In genomic region chr2:94336336-94336735, GRCm38 (mm10) we compare ENCODE assay signal across 18 mouse cellular contexts.
A peak's percentile ranks its signal among the peaks of the same experiment; 100 is the strongest.
DNase-seq lines count a peak whose midpoint lies in the region; ATAC-seq and TF ChIP-seq lines count a peak whose summit lies in the region.
"Had no signal": no experiment of that assay in that cellular context is flagged by ENCODE, and none has a peak within 500 bp of the region (broad histone marks: within the 10 kb centered on the region; RNA-seq: fewer than 3 reads in every experiment).

No protein-coding gene starts in this region.

- DNase-seq in forebrain, postnatal 0 days = peak; percentile 80
- peak; percentile 44 to 88 for DNase-seq in frontal cortex, postnatal 36 days (ENCODE audit: low spot score in 2 of 2)
- peak; percentile 56 to 68 for DNase-seq in layer of hippocampus, postnatal 36 days
- DNase-seq in right cerebral cortex, postnatal 25 days = peak; percentile 64
- no peak for DNase-seq in embryo, embryonic 10.5 days (ENCODE audit: low spot score)
- no peak for DNase-seq in thymus, postnatal 4 days
- no peak for DNase-seq in embryo, embryonic 9.5 days (ENCODE audit: extremely low spot score)
- DNase-seq: adrenal gland, adult 8-10 months; cerebellum, postnatal 14 days; lung, adult 18-20 months; midbrain, embryonic 14.5 days had no signal

- TF ChIP-seq CTCF in forebrain, postnatal 0 days (IDR thresholded peaks at IDR 0.05; ENCODE audit: low read depth) = no peak

- no peaks in the 10 kb centered on the region for H3K9me3 ChIP-seq in forebrain, postnatal 0 days (ENCODE audit: low read length)
- H3K9me3 ChIP-seq: embryonic facial prominence, embryonic 12.5 days; heart, embryonic 13.5 days; hindbrain, embryonic 10.5 days; kidney, embryonic 15.5 days; limb, embryonic 15.5 days; stomach, embryonic 15.5 days had no signal

- 69% methylated on average over 9 of the region's 9 CpGs for WGBS in forebrain, postnatal 0 days

- ATAC-seq in forebrain, postnatal 0 days = peak; percentile 93
- ATAC-seq: CD4-positive, CD25-positive, alpha-beta regulatory T cell, adult 4 months had no signal

- H3K4me1 ChIP-seq in forebrain, postnatal 0 days (ENCODE audit: insufficient read depth) = no peaks in the 10 kb centered on the region
- H3K4me1 ChIP-seq: embryonic facial prominence, embryonic 12.5 days; hindbrain, embryonic 10.5 days; kidney, embryonic 15.5 days; limb, embryonic 15.5 days; stomach, embryonic 15.5 days had no signal

- no peaks in the 10 kb centered on the region for H3K27me3 ChIP-seq in forebrain, postnatal 0 days (ENCODE audit: insufficient read depth, low read length)
- H3K27me3 ChIP-seq: embryonic facial prominence, embryonic 12.5 days; heart, embryonic 13.5 days; kidney, embryonic 15.5 days; limb, embryonic 15.5 days; stomach, embryonic 15.5 days had no signal

- H3K4me3 ChIP-seq in forebrain, postnatal 0 days (ENCODE audit: low read depth, low read length) = no peak overlapping the region
- H3K4me3 ChIP-seq: embryonic facial prominence, embryonic 12.5 days; heart, embryonic 13.5 days; hindbrain, embryonic 10.5 days; kidney, embryonic 15.5 days; limb, embryonic 15.5 days; stomach, embryonic 15.5 days had no signal

- no peak overlapping the region for H3K27ac ChIP-seq in forebrain, postnatal 0 days (ENCODE audit: low read depth, low read length)
- H3K27ac ChIP-seq: embryonic facial prominence, embryonic 12.5 days; heart, embryonic 13.5 days; hindbrain, embryonic 10.5 days; kidney, embryonic 15.5 days; limb, embryonic 15.5 days; stomach, embryonic 15.5 days had no signal

- H3K4me2 ChIP-seq in forebrain, postnatal 0 days (ENCODE audit: low read depth) = no peak overlapping the region
- H3K4me2 ChIP-seq: embryonic facial prominence, embryonic 12.5 days; heart, embryonic 13.5 days; kidney, embryonic 15.5 days; limb, embryonic 15.5 days; stomach, embryonic 15.5 days had no signal

- H3K9ac ChIP-seq in forebrain, postnatal 0 days = no peak overlapping the region
- H3K9ac ChIP-seq: embryonic facial prominence, embryonic 12.5 days; heart, embryonic 13.5 days; kidney, embryonic 15.5 days; limb, embryonic 15.5 days; stomach, embryonic 15.5 days had no signal

- H3K36me3 ChIP-seq in forebrain, postnatal 0 days (ENCODE audit: insufficient read depth) = peaks cover 29% of the 10 kb centered on the region

Comparison
In these comparisons a context has a peak if more than half of its experiments do, and no peak if none do; other contexts are left out.
1. DNase-seq: peak in forebrain, postnatal 0 days (single experiment), frontal cortex, postnatal 36 days (2 of 2), layer of hippocampus, postnatal 36 days (2 of 2) and right cerebral cortex, postnatal 25 days (single experiment); none in embryo, embryonic 10.5 days (single experiment), thymus, postnatal 4 days (single experiment) and embryo, embryonic 9.5 days (single experiment).